Mouse (Mus musculus) T-helper 17 cell (primary cell): ENCODE results near the gene Mfsd7a.

Source experiments
- in situ Hi-C, 2 experiments: fragments of 300-600 bp; cut with MboI, MseI; formaldehyde crosslinking; loops; 1 replicate in 1 of 2; 2 replicates in 1 of 2; pipeline ENCODE4 v1.15.1; 2025; ENCODE audit warnings: high pct_unique_total_duplicates in 2 of 2

The Mfsd7a gene

GRCm38 (mm10) chr5:108433804-108434587 is 14.7 kb downstream of the Mfsd7a start, which contains the start of gene Atp5k:
TSS of gene Atp5k (minus strand) at chr5:108434448.
- in situ Hi-C loops = no loop called here

- in situ Hi-C loops = no loop called here
Measured at GRCm38 (mm10) chr5:108431196-108431595, 17.5 kb downstream of the Mfsd7a start.

DNA sequence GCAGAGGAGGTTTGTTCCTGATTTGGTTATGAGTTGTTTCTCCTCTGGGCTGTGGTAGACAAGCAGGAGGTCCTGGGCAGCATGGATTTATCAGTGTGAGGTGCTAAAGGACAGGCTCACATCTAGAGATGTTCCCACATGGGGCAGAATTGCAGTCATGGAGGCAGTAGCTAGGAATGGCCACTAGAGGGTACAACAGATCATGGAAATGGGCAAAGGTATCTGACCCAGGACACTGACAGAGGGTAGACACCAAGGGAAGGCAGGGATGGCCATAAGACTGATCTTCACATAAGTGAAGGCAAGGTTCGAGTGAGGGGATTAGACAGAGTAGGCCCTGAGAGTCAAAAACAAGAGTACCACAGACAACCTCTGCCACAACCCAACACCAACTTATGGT is 21.5 kb downstream of the Mfsd7a start:
- in situ Hi-C loops = no loop called here

DNA sequence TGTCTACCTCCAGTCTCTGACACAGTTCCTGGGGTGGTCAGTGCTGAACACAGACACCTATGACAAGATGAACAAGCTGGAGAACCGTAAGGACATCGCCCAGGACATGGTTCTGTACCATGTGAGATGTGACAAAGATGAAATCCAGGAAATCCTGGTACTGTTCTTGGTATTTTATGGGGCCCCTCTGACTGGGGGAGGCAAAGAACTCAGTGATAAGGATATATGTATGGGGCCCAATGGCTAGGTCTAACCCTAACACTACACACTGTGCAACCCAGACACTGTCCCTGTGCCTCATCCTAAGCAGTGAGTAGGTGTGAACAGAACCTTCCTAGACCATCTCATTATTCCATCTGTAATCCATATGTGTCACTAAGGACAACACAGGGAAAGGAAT is 25.3 kb downstream of the Mfsd7a start:
- in situ Hi-C loops = no loop called here

- in situ Hi-C loops = no loop called here
Measured at GRCm38 (mm10) chr5:108422741-108423140, 25.9 kb downstream of the Mfsd7a start.

DNA sequence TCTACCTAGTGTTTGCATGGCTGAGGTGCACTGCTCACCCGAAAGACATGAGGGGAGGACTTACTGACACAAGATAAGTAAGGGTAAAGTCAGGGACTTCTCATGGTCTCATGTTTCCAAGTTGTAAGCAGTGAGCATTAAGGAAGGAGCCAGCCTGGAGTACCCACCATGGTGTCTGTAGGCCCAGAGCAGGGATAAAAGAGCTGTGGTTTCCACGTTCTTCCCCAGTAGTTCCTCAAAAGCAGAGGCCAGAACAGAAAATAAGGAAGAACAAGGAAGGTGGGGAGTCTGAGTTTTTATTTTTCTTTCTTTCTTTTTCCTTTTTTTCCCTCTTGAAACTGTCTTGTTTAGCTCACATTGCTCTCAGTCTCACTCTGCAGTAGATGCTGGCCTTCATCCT is 34.0 kb downstream of the Mfsd7a start:
- in situ Hi-C loops = no loop called here

DNA sequence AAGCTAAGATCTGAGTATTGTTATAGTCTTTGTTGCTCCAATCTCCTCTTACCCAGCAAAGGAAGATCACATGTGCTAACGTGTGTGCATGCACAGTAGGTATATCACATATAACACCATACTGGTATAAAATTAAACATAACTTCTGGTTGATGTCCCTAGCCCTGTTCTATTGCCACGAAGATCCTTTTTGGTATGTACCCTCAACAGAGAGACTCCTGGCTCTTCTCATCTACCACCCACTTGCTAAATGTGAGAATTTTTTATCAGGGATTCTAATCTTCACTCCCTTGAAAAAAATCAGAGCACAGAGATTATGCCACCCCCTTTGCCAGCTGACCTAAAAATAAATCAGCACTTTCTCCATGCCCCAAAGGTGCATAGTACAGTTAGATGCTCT is 41.7 kb downstream of the Mfsd7a start:
- in situ Hi-C loops = no loop called here

DNA sequence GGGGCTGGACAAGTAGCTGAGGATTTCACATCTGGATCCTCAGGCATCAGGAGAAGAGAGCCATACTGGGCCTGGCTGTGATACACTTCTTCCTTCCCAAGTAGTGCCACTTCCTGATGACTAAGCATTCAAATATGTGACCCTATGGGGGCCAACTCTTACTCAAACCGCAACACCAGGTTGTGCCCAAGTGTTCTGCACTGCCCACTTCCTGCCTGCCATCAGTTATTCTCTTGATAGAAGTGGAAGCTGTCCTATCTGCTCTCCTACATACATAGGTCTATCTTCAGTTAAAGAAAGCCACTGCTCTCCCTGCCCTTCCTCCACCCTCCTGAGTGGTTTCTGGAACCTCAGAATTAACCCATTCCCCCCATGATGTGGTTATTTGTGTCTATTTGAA is 43.2 kb downstream of the Mfsd7a start:
- in situ Hi-C loops = no loop called here

DNA sequence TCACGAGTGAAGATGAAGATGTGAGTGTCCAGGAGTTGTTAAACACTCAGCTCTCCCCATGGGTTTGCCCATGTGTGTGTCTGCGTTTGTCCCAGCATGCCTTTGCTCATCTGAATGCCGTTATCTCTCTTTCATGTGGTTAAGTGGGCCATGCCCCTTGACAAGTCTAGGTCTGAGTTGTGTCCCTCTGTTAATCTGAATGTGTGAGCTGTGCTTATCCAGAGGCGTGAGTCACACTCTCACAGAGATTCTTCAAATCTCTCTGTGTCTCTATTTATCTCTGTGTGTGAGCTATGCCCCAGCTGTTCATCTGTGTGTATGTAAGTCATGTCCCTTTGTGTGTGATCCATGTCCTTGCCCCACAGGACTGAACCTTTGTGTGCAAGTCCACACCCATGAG is 45.2 kb downstream of the Mfsd7a start:
- in situ Hi-C loops = no loop called here
